Mouse (Mus musculus): ENCODE results near the gene Gm16485. TPM values are rescaled to one million over a fixed set of nuclear protein-coding genes. Genes with fewer than 3 reads are reported as not detected.

Gene Gm16485
- total RNA-seq (2021) = not detected
- polyA plus RNA-seq (2012; rRNA removed) = 0.03 TPM in 1 of 2 replicates, not detected in the other
- long read RNA-seq = 0 reads

DNA sequence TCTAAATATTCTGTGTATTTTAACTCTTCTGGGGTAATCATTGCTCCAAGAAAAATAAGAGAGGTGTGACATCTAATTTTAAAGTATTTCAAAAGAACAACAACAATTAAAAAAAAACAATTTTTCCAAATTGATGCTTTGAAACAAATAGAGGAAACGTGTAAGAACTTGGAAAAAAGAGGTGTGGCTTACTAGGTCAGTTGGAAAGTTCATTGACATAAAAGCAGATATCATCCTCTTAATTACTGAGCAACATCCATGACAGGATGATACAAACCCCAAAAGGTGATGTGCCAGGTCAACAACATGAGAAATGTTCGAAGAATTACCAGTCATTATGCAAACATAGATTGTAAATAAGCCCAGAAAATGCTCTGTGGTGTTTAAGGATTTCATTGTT, at the start of gene Gm16485:
Gene Gm16485, plus strand, starts transcription at position 301 of the 400 bp plus-strand sequence.
- TF ChIP-seq POLR2A (IDR thresholded peaks at IDR 0.05; ENCODE audit: insufficient read depth, low read depth, low read length) (no peak), EP300 (IDR thresholded peaks at IDR 0.05; ENCODE audit: insufficient read depth, low read depth, low read length) (no peak), CTCF (IDR thresholded peaks at IDR 0.05) (no peak)
- Histone ChIP-seq H3K4me3 (no peak within 1 kb of the TSS), H3K4me1 (ENCODE audit: control insufficient read depth, insufficient read depth, low read length) (no peaks in the 10 kb centered on the region), H3K27me3 (ENCODE audit: control insufficient read depth, insufficient read depth, low read length) (no peaks in the 10 kb centered on the region), H3K36me3 (ENCODE audit: control insufficient read depth, insufficient read depth, low read length) (no peaks in the 10 kb centered on the region), H3K9ac (ENCODE audit: low read depth, low read length) (no peak within 1 kb of the TSS), H3K79me2 (replicated peaks; ENCODE audit: control insufficient read depth, insufficient read depth, low read length) (no peaks in the 10 kb centered on the region), H3K27ac (no peak within 1 kb of the TSS)
- intact Hi-C loops (cut with DNase I) = no loop called here
- WGBS = 44% methylated on average over 2 of the region's 2 CpGs
- no peak for DNase-seq

- intact Hi-C loops (cut with DNase I) = no loop called here
- no peaks in the 10 kb centered on the region for H3K27me3 ChIP-seq (ENCODE audit: control insufficient read depth, insufficient read depth, low read length)
- H3K27ac ChIP-seq = no peak overlapping the region
- H3K4me1 ChIP-seq (ENCODE audit: control insufficient read depth, insufficient read depth, low read length) = no peaks in the 10 kb centered on the region
- no peak for DNase-seq
- H3K79me2 ChIP-seq (replicated peaks; ENCODE audit: control insufficient read depth, insufficient read depth, low read length) = no peaks in the 10 kb centered on the region
- no peak overlapping the region for H3K4me3 ChIP-seq
- WGBS = 71% methylated on average over 2 of the region's 2 CpGs
- no peak for TF ChIP-seq CTCF (IDR thresholded peaks at IDR 0.05)
- TF ChIP-seq EP300 (IDR thresholded peaks at IDR 0.05; ENCODE audit: insufficient read depth, low read depth, low read length) = no peak
- no peak for TF ChIP-seq POLR2A (IDR thresholded peaks at IDR 0.05; ENCODE audit: insufficient read depth, low read depth, low read length)
- no peaks in the 10 kb centered on the region for H3K36me3 ChIP-seq (ENCODE audit: control insufficient read depth, insufficient read depth, low read length)
- H3K9ac ChIP-seq (ENCODE audit: low read depth, low read length) = no peak overlapping the region
Measured at GRCm38 (mm10) chr9:8927561-8927960, 44.0 kb upstream of the Gm16485 start.

DNA sequence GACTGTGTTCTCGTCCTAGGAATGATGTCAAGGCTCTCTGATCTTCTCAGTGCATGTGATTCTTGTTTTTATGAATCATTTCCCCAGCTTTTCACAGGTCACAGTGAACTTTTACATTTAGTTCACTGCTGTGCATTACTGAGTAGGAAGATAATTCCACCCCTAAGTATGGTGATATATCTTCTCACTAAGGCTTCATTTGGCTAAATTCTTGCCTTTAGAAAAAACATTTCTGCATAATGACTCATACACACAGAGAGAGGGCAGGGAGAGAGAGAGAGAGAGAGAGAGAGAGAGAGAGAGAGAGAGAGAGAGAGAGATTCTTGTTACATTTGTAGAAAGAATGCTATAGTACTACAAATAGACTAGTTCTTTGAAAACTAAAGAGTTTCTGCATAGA, 33.8 kb upstream of the Gm16485 start:
- no peak overlapping the region for H3K27ac ChIP-seq
- H3K9ac ChIP-seq (ENCODE audit: low read depth, low read length) = no peak overlapping the region
- no peaks in the 10 kb centered on the region for H3K27me3 ChIP-seq (ENCODE audit: control insufficient read depth, insufficient read depth, low read length)
- no peaks in the 10 kb centered on the region for H3K36me3 ChIP-seq (ENCODE audit: control insufficient read depth, insufficient read depth, low read length)
- no peak overlapping the region for H3K4me3 ChIP-seq
- WGBS = 9% methylated on average over 1 of the region's 1 CpGs
- TF ChIP-seq EP300 (IDR thresholded peaks at IDR 0.05; ENCODE audit: insufficient read depth, low read depth, low read length) = no peak
- TF ChIP-seq POLR2A (IDR thresholded peaks at IDR 0.05; ENCODE audit: insufficient read depth, low read depth, low read length) = no peak
- TF ChIP-seq CTCF (IDR thresholded peaks at IDR 0.05) = no peak
- H3K79me2 ChIP-seq (replicated peaks; ENCODE audit: control insufficient read depth, insufficient read depth, low read length) = no peaks in the 10 kb centered on the region
- no peak for DNase-seq
- H3K4me1 ChIP-seq (ENCODE audit: control insufficient read depth, insufficient read depth, low read length) = no peaks in the 10 kb centered on the region
- intact Hi-C loops (cut with DNase I) = no loop called here

GRCm38 (mm10) chr9:8953306-8953705, 18.3 kb upstream of the Gm16485 start:
- intact Hi-C loops (cut with DNase I) = no loop called here
- Histone ChIP-seq H3K9ac (ENCODE audit: low read depth, low read length) (no peak overlapping the region), H3K79me2 (replicated peaks; ENCODE audit: control insufficient read depth, insufficient read depth, low read length) (no peaks in the 10 kb centered on the region), H3K27ac (no peak overlapping the region), H3K4me1 (ENCODE audit: control insufficient read depth, insufficient read depth, low read length) (no peaks in the 10 kb centered on the region), H3K4me3 (no peak overlapping the region), H3K36me3 (ENCODE audit: control insufficient read depth, insufficient read depth, low read length) (no peaks in the 10 kb centered on the region), H3K27me3 (ENCODE audit: control insufficient read depth, insufficient read depth, low read length) (no peaks in the 10 kb centered on the region)
- TF ChIP-seq POLR2A (IDR thresholded peaks at IDR 0.05; ENCODE audit: insufficient read depth, low read depth, low read length) (no peak), EP300 (IDR thresholded peaks at IDR 0.05; ENCODE audit: insufficient read depth, low read depth, low read length) (no peak), CTCF (IDR thresholded peaks at IDR 0.05) (no peak)
- DNase-seq = no peak

- intact Hi-C loops (cut with DNase I) = loop anchor here (2.0 to 10.0 kb wide), 3 partner anchors 264 to 1362 kb away; no protein-coding TSS in a partner anchor
- DNase-seq = no peak
Measured at GRCm38 (mm10) chr9:8964512-8965133, 7.0 kb upstream of the Gm16485 start.

DNA sequence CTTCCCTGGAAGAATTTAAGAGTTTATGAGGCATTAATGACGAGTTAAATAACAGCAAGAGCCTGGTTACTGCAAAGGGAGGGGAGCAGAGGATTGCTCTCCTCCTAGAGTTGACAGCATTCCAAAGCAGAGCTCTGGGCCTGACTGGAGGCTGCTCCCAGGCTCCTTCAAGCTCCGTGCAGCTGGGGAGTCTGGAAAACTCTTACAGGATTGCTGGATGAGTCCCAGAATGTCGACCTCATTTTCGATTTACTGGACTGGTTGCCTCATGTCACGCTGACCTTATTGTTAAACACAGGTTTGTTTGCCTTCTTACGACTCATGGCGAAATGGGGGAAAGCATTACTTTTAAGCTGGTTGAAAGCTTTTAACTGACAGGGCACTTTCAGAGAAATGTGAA, 1.4 kb upstream of the Gm16485 start:
- intact Hi-C loops (cut with DNase I) = no loop called here

More at GRCm38 (mm10) chr9:8964512-8965133, 7.0 kb upstream of the Gm16485 start:
- H3K9ac ChIP-seq (ENCODE audit: low read depth, low read length) = no peak overlapping the region
- no peak overlapping the region for H3K4me3 ChIP-seq
- no peaks in the 10 kb centered on the region for H3K4me1 ChIP-seq (ENCODE audit: control insufficient read depth, insufficient read depth, low read length)
- TF ChIP-seq EP300 (IDR thresholded peaks at IDR 0.05; ENCODE audit: insufficient read depth, low read depth, low read length) (no peak), CTCF (IDR thresholded peaks at IDR 0.05) (peak; percentile 69), POLR2A (IDR thresholded peaks at IDR 0.05; ENCODE audit: insufficient read depth, low read depth, low read length) (no peak)
- WGBS = 55% methylated on average over 8 of the region's 8 CpGs
- H3K79me2 ChIP-seq (replicated peaks; ENCODE audit: control insufficient read depth, insufficient read depth, low read length) = no peaks in the 10 kb centered on the region
- no peak overlapping the region for H3K27ac ChIP-seq
- H3K27me3 ChIP-seq (ENCODE audit: control insufficient read depth, insufficient read depth, low read length) = no peaks in the 10 kb centered on the region
- no peaks in the 10 kb centered on the region for H3K36me3 ChIP-seq (ENCODE audit: control insufficient read depth, insufficient read depth, low read length)

More for the DNA sequence above, 1.4 kb upstream of the Gm16485 start:
- no peaks in the 10 kb centered on the region for H3K4me1 ChIP-seq (ENCODE audit: control insufficient read depth, insufficient read depth, low read length)
- H3K27ac ChIP-seq = no peak overlapping the region
- no peaks in the 10 kb centered on the region for H3K79me2 ChIP-seq (replicated peaks; ENCODE audit: control insufficient read depth, insufficient read depth, low read length)
- H3K9ac ChIP-seq (ENCODE audit: low read depth, low read length) = no peak overlapping the region
- peak; percentile 32 to 43 for DNase-seq
- TF ChIP-seq POLR2A (IDR thresholded peaks at IDR 0.05; ENCODE audit: insufficient read depth, low read depth, low read length) = no peak
- TF ChIP-seq CTCF (IDR thresholded peaks at IDR 0.05) = no peak
- TF ChIP-seq EP300 (IDR thresholded peaks at IDR 0.05; ENCODE audit: insufficient read depth, low read depth, low read length) = no peak
- no peaks in the 10 kb centered on the region for H3K27me3 ChIP-seq (ENCODE audit: control insufficient read depth, insufficient read depth, low read length)
- H3K4me3 ChIP-seq = no peak overlapping the region
- no peaks in the 10 kb centered on the region for H3K36me3 ChIP-seq (ENCODE audit: control insufficient read depth, insufficient read depth, low read length)
- 57% methylated on average over 7 of the region's 7 CpGs for WGBS
